Mouse (Mus musculus) limb, embryonic 12.5 days (tissue): Measurements from ENCODE around the gene Nudt21. TPM values are rescaled to one million over a fixed set of nuclear protein-coding genes. Genes with fewer than 3 reads are reported as not detected.

ENCODE experiments used
- ATAC-seq: fragments of 200-750 bp; cut with Nextera tagmentation; 2 replicates; pipeline ENCODE4 v1.8.0; 2017; ENCODE audit warnings: low read depth, moderate TSS enrichment; ENCODE audit not compliant: insufficient number of reproducible peaks, insufficient read depth, low FRiP score, low TSS enrichment
- H3K27ac ChIP-seq: fragments of 300-500 bp; sonication (generic); 2 replicates; pipeline ENCODE4 v1.5.1; 2016; ENCODE audit warnings: mild to moderate bottlenecking, moderate library complexity
- H3K27me3 ChIP-seq: fragments of 300-500 bp; sonication (generic); 2 replicates; pipeline ENCODE4 v1.6.1; 2016; ENCODE audit warnings: mild to moderate bottlenecking, moderate library complexity
- H3K36me3 ChIP-seq: fragments of 300-500 bp; sonication (generic); 2 replicates; pipeline ENCODE4 v1.6.1; 2016; ENCODE audit warnings: mild to moderate bottlenecking, moderate library complexity
- H3K4me1 ChIP-seq: fragments of 300-500 bp; sonication (generic); replicated peaks from 2 replicates; pipeline ENCODE4 v1.6.1; 2016
- H3K4me2 ChIP-seq: fragments of 300-500 bp; sonication (generic); 2 replicates; pipeline ENCODE4 v1.6.1; 2016; ENCODE audit warnings: mild to moderate bottlenecking, moderate library complexity
- H3K4me3 ChIP-seq: fragments of 300-500 bp; sonication (generic); replicated peaks from 2 replicates; pipeline ENCODE4 v1.5.1; 2016; ENCODE audit warnings: mild to moderate bottlenecking
- H3K9ac ChIP-seq: fragments of 300-500 bp; sonication (generic); replicated peaks from 2 replicates; pipeline ENCODE4 v1.6.1; 2016; ENCODE audit warnings: mild to moderate bottlenecking, moderate library complexity
- H3K9me3 ChIP-seq: fragments of 300-500 bp; sonication (generic); 2 replicates; pipeline ENCODE4 v1.6.1; 2016; ENCODE audit warnings: mild to moderate bottlenecking, moderate library complexity
- WGBS: fragments of 180-500 bp; shearing (Covaris S2); methylation state at CpG from one replicate; pipeline ENCODE4 v1.1.7; 2016; 5-methylcytosine and 5-hydroxymethylcytosine counted together
- polyA plus RNA-seq: library from polyadenylated mRNA; unstranded; fragments of >200 nt; fragmentation: Nextera tagmentation; extraction: Ambion mirVana; gene quantifications from 2 replicates; pipeline ENCODE4 v1.2.1, GENCODE M21; 2016

Nudt21 gene
- polyA plus RNA-seq, 1 experiment from 2014 or later: 148 TPM

DNA sequence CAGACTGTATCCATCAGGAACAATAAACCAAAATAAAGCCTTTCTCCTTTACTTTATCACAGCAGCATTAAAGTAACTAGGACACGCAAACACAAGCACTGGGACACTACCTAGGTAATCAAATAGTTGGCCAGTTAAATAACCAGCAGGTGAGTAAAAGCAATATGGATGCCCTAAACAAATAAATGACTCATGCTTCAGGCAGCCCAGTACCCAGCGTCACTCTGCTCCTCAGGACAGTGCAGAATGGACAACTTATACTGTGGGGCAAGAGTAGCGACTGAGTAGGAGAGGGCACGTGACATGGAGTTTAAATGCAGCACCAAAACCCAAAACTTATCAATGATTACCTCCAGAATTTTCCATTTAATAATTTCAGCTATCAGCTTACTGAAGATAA is 47.1 kb downstream of the Nudt21 start:
- Histone ChIP-seq H3K36me3 (peaks cover 69% of the 10 kb centered on the region), H3K4me2 (no peak overlapping the region), H3K4me3 (no peak overlapping the region), H3K9me3 (peaks cover 11% of the 10 kb centered on the region; the same call in 1 of the 2 replicates), H3K27ac (no peak overlapping the region), H3K27me3 (no peaks in the 10 kb centered on the region), H3K4me1 (no peaks in the 10 kb centered on the region), H3K9ac (no peak overlapping the region)
- 94% methylated on average over 4 of the region's 4 CpGs for WGBS
- no peak for ATAC-seq

DNA sequence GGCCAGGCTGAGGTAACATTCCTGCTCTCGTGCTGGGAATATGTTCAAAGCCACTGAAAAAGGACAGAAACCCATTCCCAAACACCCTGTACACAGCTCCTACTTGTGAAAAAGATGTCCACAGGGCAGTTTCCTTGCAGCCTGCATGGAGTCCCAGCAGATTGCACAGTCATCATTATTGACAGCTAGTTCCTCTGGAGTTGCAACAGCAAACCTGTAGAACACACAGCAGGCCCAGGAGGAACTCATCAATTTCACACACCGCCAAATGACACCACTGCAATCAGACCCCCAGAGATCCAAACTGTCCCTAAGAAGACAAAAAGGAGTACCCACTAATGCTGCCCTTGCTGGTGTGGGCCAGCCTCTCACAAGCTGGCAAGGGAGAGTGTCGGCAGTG is 52.1 kb downstream of the Nudt21 start:
- Histone ChIP-seq H3K4me1 (no peaks in the 10 kb centered on the region), H3K4me3 (no peak overlapping the region), H3K9me3 (no peaks in the 10 kb centered on the region), H3K9ac (no peak overlapping the region), H3K27me3 (no peaks in the 10 kb centered on the region), H3K36me3 (peaks cover 86% of the 10 kb centered on the region), H3K4me2 (no peak overlapping the region), H3K27ac (no peak overlapping the region)
- no peak for ATAC-seq
- WGBS: 95% methylated on average over 3 of the region's 3 CpGs

DNA sequence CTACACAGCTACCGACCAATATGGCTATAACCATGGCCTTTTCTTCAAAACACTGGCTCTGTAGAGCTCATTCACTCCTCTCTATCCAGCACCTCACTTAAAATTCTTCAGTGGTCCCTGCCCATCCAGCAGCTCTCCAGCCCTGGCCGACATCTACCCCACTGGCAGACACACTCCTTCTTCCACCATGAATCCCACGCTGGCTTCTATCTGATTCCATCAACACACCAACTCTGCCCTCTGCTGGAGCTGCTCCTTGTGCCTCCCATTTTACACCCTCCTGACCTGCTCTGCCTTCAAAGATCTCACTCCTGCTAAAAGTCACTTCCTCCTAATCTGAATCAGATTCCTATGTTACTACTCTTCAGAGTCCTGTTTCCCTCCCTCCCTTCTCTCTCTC is 53.0 kb downstream of the Nudt21 start:
- Histone ChIP-seq H3K27me3 (no peaks in the 10 kb centered on the region), H3K36me3 (peaks cover 88% of the 10 kb centered on the region), H3K4me1 (no peaks in the 10 kb centered on the region), H3K9ac (no peak overlapping the region), H3K9me3 (no peaks in the 10 kb centered on the region), H3K4me3 (no peak overlapping the region), H3K27ac (no peak overlapping the region), H3K4me2 (no peak overlapping the region)
- WGBS: 73% methylated on average over 3 of the region's 3 CpGs
- no peak for ATAC-seq

DNA sequence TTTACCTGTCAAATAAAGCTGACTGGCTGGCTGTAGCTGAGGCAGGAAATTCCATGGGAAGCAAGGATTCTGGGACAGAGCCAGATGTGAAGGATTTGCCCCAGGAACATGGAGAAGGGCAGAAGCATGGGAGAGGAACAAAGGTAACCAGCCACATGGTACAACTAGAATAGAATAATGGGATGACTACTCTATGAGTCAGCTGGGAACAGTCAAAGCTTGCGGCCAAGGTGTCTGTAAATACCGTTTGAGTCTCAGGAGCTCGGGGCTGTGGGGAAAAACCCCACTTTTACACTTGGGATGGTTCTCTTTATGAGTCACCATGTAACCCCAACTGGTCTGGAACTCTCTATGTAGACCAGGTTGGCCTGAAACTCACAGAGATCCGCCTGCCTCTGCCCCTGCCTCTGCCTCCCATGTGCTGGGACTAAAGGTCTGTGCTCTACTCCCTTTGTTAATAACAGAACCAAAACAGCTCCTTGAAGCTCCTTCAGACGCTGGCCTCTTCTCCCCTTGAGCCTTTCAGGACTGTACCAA is 55.1 kb downstream of the Nudt21 start:
- Histone ChIP-seq H3K9me3 (no peaks in the 10 kb centered on the region), H3K27me3 (no peaks in the 10 kb centered on the region), H3K4me1 (no peaks in the 10 kb centered on the region), H3K4me2 (no peak overlapping the region), H3K36me3 (peaks cover 93% of the 10 kb centered on the region), H3K9ac (no peak overlapping the region), H3K4me3 (no peak overlapping the region), H3K27ac (no peak overlapping the region)
- ATAC-seq: no peak
- 96% methylated on average over 5 of the region's 5 CpGs for WGBS

GRCm38 (mm10) chr8:93980141-93980540 is 56.7 kb downstream of the Nudt21 start:
- H3K36me3 ChIP-seq: peaks cover 94% of the 10 kb centered on the region
- WGBS: 92% methylated on average over 4 of the region's 4 CpGs

GRCm38 (mm10) chr8:93976446-93977211 is 60.2 kb downstream of the Nudt21 start:
- Histone ChIP-seq H3K27me3 (no peaks in the 10 kb centered on the region), H3K9me3 (no peaks in the 10 kb centered on the region), H3K4me2 (no peak overlapping the region), H3K4me1 (no peaks in the 10 kb centered on the region), H3K27ac (no peak overlapping the region), H3K9ac (no peak overlapping the region), H3K36me3 (peaks cover 95% of the 10 kb centered on the region), H3K4me3 (no peak overlapping the region)
- ATAC-seq: no peak
- WGBS: 83% methylated on average over 6 of the region's 6 CpGs

More at GRCm38 (mm10) chr8:93980141-93980540, 56.7 kb downstream of the Nudt21 start:
- no peak for ATAC-seq
- no peaks in the 10 kb centered on the region for H3K4me1 ChIP-seq
- no peak overlapping the region for H3K4me2 ChIP-seq
- H3K9me3 ChIP-seq: no peaks in the 10 kb centered on the region
- H3K27ac ChIP-seq: no peak overlapping the region
- H3K4me3 ChIP-seq: no peak overlapping the region
- H3K27me3 ChIP-seq: no peaks in the 10 kb centered on the region
- no peak overlapping the region for H3K9ac ChIP-seq

GRCm38 (mm10) chr8:93975358-93975757 is 61.5 kb downstream of the Nudt21 start:
- H3K4me1 ChIP-seq: 0 out of 2 replicates have a peak, but pooled peaks cover under 1% of the 10 kb centered on the region
- ATAC-seq: no peak
- H3K4me2 ChIP-seq: no peak overlapping the region
- peaks cover 95% of the 10 kb centered on the region for H3K36me3 ChIP-seq
- no peak overlapping the region for H3K9ac ChIP-seq
- no peaks in the 10 kb centered on the region for H3K27me3 ChIP-seq
- H3K4me3 ChIP-seq: no peak overlapping the region
- no peaks in the 10 kb centered on the region for H3K9me3 ChIP-seq
- no peak overlapping the region for H3K27ac ChIP-seq
- WGBS: 94% methylated on average over 2 of the region's 2 CpGs

DNA sequence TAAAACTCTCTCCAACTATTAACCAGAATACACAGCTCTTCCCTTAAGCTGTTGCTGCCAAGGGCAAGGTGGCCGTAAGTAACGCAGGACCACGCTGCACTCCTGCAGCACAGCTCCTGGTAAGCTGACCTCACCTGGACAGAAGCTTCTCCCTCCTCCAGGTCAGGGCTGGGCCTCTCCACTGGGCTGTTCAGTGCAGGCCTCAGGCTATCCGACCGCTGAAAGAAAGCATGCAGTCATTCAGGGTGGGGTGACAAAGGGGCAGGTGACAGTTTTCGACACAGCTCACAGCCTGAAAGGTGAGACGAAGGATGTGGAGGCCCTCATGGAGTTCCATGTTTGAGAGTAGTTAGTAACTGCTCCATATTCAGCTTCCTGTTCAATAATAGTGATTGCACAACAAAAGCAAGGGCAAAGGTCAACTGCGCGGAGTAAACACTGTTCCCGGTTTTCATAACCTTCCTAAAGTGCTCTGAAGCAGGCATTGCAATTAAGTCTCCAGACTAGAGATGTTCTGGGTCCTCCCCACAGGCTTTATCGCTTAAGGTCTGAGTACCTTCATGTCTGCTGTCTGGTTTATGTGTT is 62.1 kb downstream of the Nudt21 start:
- Histone ChIP-seq H3K9ac (no peak overlapping the region), H3K4me2 (no peak overlapping the region), H3K9me3 (no peaks in the 10 kb centered on the region), H3K4me1 (peaks cover 7% of the 10 kb centered on the region; the same call in 1 of the 2 replicates), H3K36me3 (peaks cover 93% of the 10 kb centered on the region), H3K27me3 (no peaks in the 10 kb centered on the region), H3K27ac (no peak overlapping the region), H3K4me3 (no peak overlapping the region)
- no peak for ATAC-seq
- 89% methylated on average over 11 of the region's 11 CpGs for WGBS

GRCm38 (mm10) chr8:93973831-93974375 is 62.9 kb downstream of the Nudt21 start:
- H3K36me3 ChIP-seq: peaks cover 85% of the 10 kb centered on the region
- 90% methylated on average over 13 of the region's 13 CpGs for WGBS

GRCm38 (mm10) chr8:93972971-93973734 is 63.7 kb downstream of the Nudt21 start:
- 84% methylated on average over 14 of the region's 14 CpGs for WGBS
- no peak overlapping the region for H3K9ac ChIP-seq
- no peak for ATAC-seq
- no peaks in the 10 kb centered on the region for H3K9me3 ChIP-seq
- no peak overlapping the region for H3K4me3 ChIP-seq
- peaks cover 78% of the 10 kb centered on the region for H3K36me3 ChIP-seq
- H3K27me3 ChIP-seq: no peaks in the 10 kb centered on the region
- H3K4me1 ChIP-seq: peaks cover 11% of the 10 kb centered on the region
- H3K27ac ChIP-seq: no peak overlapping the region
- H3K4me2 ChIP-seq: no peak overlapping the region

More at GRCm38 (mm10) chr8:93973831-93974375, 62.9 kb downstream of the Nudt21 start:
- Histone ChIP-seq H3K9me3 (no peaks in the 10 kb centered on the region), H3K9ac (no peak overlapping the region), H3K27me3 (no peaks in the 10 kb centered on the region), H3K4me1 (peaks cover 11% of the 10 kb centered on the region), H3K4me3 (no peak overlapping the region), H3K27ac (no peak overlapping the region), H3K4me2 (no peak overlapping the region)
- ATAC-seq: no peak

DNA sequence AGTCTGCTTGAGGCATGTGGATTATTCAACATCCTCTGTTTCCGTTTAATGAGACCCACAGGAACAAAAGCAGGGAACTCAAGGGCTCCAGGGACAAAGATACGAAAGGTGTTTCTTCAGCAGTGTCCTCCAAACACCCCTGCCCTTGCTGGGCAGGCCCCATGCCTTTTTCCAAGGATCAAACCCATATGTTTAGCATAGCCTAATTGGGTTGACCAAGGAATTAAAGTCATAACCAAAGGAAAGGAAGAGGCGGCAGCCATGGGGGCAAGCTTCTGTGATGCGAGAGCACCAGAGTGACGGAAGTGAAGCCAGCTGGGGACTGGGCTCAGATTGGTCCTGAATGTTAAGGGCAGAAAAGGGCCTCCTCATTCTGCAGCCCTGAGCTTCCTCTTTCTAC is 64.6 kb downstream of the Nudt21 start:
- Histone ChIP-seq H3K36me3 (peaks cover 69% of the 10 kb centered on the region), H3K4me1 (peaks cover 11% of the 10 kb centered on the region)

More for the DNA sequence above, 64.6 kb downstream of the Nudt21 start:
- ATAC-seq: no peak
- Histone ChIP-seq H3K9me3 (no peaks in the 10 kb centered on the region), H3K9ac (no peak overlapping the region), H3K4me3 (no peak overlapping the region), H3K4me2 (no peak overlapping the region), H3K27me3 (no peaks in the 10 kb centered on the region), H3K27ac (no peak overlapping the region)
- 76% methylated on average over 5 of the region's 5 CpGs for WGBS
